Mouse (Mus musculus) neural tube, embryonic 11.5 days (tissue): ENCODE measurements around the gene Tnfsf14. TPM values are rescaled to one million over a fixed set of nuclear protein-coding genes. Genes with fewer than 3 reads are reported as not detected.

ENCODE experiments used
- microRNA-seq: library from miRNA; unstranded; fragments of <30 nt; microRNA quantifications from one replicate; pipeline ENCODE4, GENCODE M21; 2016
- polyA plus RNA-seq: library from polyadenylated mRNA; unstranded; fragments of >200 nt; fragmentation: Nextera tagmentation; extraction: Ambion mirVana; gene quantifications from 2 replicates; pipeline ENCODE4 v1.2.1, GENCODE M21; 2014

The Tnfsf14 gene
- polyA plus RNA-seq, 1 experiment from 2014 or later = 0.28 TPM

Small RNA genes lying within 50 kb of the gene (microRNA-seq; reads per million reads assigned to microRNA genes)
- gene Mir6978 = not detected

Other genes with a start within 250 kb of the Tnfsf14 start
- not detected in 2 replicates for gene Acer1, start 212.1 kb downstream of the Tnfsf14 start, polyA plus RNA-seq
- gene Clpp, start 203.9 kb downstream of the Tnfsf14 start, polyA plus RNA-seq = 142 and 156 TPM in 2 replicates
- gene Alkbh7, start 196.8 kb downstream of the Tnfsf14 start, polyA plus RNA-seq = 37.0 and 39.8 TPM in 2 replicates
- not detected in 2 replicates for gene Pspn, start 194.2 kb downstream of the Tnfsf14 start, polyA plus RNA-seq
- 78.1 and 85.0 TPM in 2 replicates for gene Gtf2f1, start 182.9 kb downstream of the Tnfsf14 start, polyA plus RNA-seq
- not detected in 2 replicates for gene Gm17949, start 182.7 kb downstream of the Tnfsf14 start, polyA plus RNA-seq
- gene Khsrp, start 162.7 kb downstream of the Tnfsf14 start, polyA plus RNA-seq = 45.4 and 46.2 TPM in 2 replicates
- gene Slc25a41, start 152.5 kb downstream of the Tnfsf14 start, polyA plus RNA-seq = 0.20 TPM in 1 of 2 replicates, not detected in the other
- gene Crb3, start 135.1 kb downstream of the Tnfsf14 start, polyA plus RNA-seq = 1.2 and 1.9 TPM in 2 replicates
- gene Slc25a23, start 134.3 kb downstream of the Tnfsf14 start, polyA plus RNA-seq = 16.8 and 18.5 TPM in 2 replicates
- gene Dennd1c, start 115.7 kb downstream of the Tnfsf14 start, polyA plus RNA-seq = 2.8 and 2.9 TPM in 2 replicates
- gene Tubb4a, start 106.4 kb downstream of the Tnfsf14 start, polyA plus RNA-seq = 200 and 229 TPM in 2 replicates
- gene Tnfsf9, start 88.9 kb downstream of the Tnfsf14 start, polyA plus RNA-seq = 6.1 and 6.8 TPM in 2 replicates
- gene Cd70, start 44.4 kb downstream of the Tnfsf14 start, polyA plus RNA-seq = 0.28 TPM in 1 of 2 replicates, not detected in the other
- 0.49 and 0.66 TPM in 2 replicates for gene C3, start 34.0 kb upstream of the Tnfsf14 start, polyA plus RNA-seq
- gene Gpr108, start 54.3 kb upstream of the Tnfsf14 start, polyA plus RNA-seq = 24.2 and 29.1 TPM in 2 replicates
- gene Trip10, start 55.3 kb upstream of the Tnfsf14 start, polyA plus RNA-seq = 21.3 and 21.7 TPM in 2 replicates
- gene Vav1, start 84.9 kb upstream of the Tnfsf14 start, polyA plus RNA-seq = 1.9 and 2.5 TPM in 2 replicates
- gene Adgre1, start 164.5 kb upstream of the Tnfsf14 start, polyA plus RNA-seq = 2.7 and 3.6 TPM in 2 replicates